ENCODE assay signal across 9 mouse cellular contexts in genomic region chr19:9991304-9991703, GRCm38 (mm10). TPM values are rescaled to one million over a fixed set of nuclear protein-coding genes. Genes with fewer than 3 reads are reported as not detected.
A peak's percentile ranks its signal among the peaks of the same experiment; 100 is the strongest.
DNase-seq lines count a peak whose midpoint lies in the region; ATAC-seq and TF ChIP-seq lines count a peak whose summit lies in the region.
"Had no signal": no experiment of that assay in that cellular context is flagged by ENCODE, and none has a peak within 500 bp of the region (broad histone marks: within the 10 kb centered on the region; RNA-seq: fewer than 3 reads in every experiment).

No protein-coding gene starts in this region.

- no peak overlapping the region for H3K9ac ChIP-seq in liver, embryonic 15.5 days
- no peak overlapping the region for H3K9ac ChIP-seq in neural tube, embryonic 14.5 days (replicated peaks; ENCODE audit: low read depth, low read length)
- H3K9ac ChIP-seq: embryonic facial prominence, embryonic 15.5 days had no signal

- TF ChIP-seq POLR2A in cortical plate, adult 2 months (IDR thresholded peaks at IDR 0.05; ENCODE audit: extremely low read depth, insufficient read depth, low read length) = no peak

- peak; percentile 88 for TF ChIP-seq CTCF in cortical plate, adult 2 months (IDR thresholded peaks at IDR 0.05; ENCODE audit: extremely low read depth, insufficient read depth, low read length)

- no peak overlapping the region for H3K4me2 ChIP-seq in liver, embryonic 15.5 days
- no peak overlapping the region for H3K4me2 ChIP-seq in neural tube, embryonic 14.5 days (ENCODE audit: low read depth, low read length)
- H3K4me2 ChIP-seq: embryonic facial prominence, embryonic 15.5 days had no signal

- DNase-seq in A20 (ENCODE audit: low read depth, low spot score) = peak; percentile 75
- DNase-seq in heart, adult 8-10 months (ENCODE audit: low spot score) = peak; percentile 82
- DNase-seq in kidney, postnatal 14 days = peak; percentile 81
- peak; percentile 56 for DNase-seq in testis, postnatal 14 days (ENCODE audit: low spot score)

- H3K27ac ChIP-seq in cortical plate, adult 2 months (ENCODE audit: insufficient read depth, low read length) = no peak overlapping the region
- H3K27ac ChIP-seq in liver, embryonic 15.5 days (replicated peaks) = 0 out of 2 replicates have a peak overlapping the region, but pooled peaks have one; percentile 81
- H3K27ac ChIP-seq in neural tube, embryonic 14.5 days (ENCODE audit: low read depth, low read length) = no peak overlapping the region
- H3K27ac ChIP-seq: embryonic facial prominence, embryonic 15.5 days had no signal

- ATAC-seq in activated CD4-positive, CD25-positive, alpha-beta regulatory T cell, adult 4 months = peak; percentile 76
- ATAC-seq in liver, embryonic 15.5 days (ENCODE audit: insufficient read depth) = no peak
- peak; percentile 28; the same call in 1 of the 2 replicates for ATAC-seq in neural tube, embryonic 14.5 days (ENCODE audit: low read depth)

- peaks cover 12% of the 10 kb centered on the region for H3K36me3 ChIP-seq in liver, embryonic 15.5 days (replicated peaks)
- no peaks in the 10 kb centered on the region for H3K36me3 ChIP-seq in neural tube, embryonic 14.5 days (ENCODE audit: control insufficient read depth, insufficient read depth, low read length)

- no peaks in the 10 kb centered on the region for H3K27me3 ChIP-seq in liver, embryonic 15.5 days
- no peaks in the 10 kb centered on the region for H3K27me3 ChIP-seq in neural tube, embryonic 14.5 days (ENCODE audit: control insufficient read depth, insufficient read depth, low read length)
- H3K27me3 ChIP-seq: embryonic facial prominence, embryonic 15.5 days had no signal

- no peaks in the 10 kb centered on the region for H3K9me3 ChIP-seq in liver, embryonic 15.5 days (replicated peaks)
- H3K9me3 ChIP-seq in neural tube, embryonic 14.5 days (ENCODE audit: control insufficient read depth, low read length) = no peaks in the 10 kb centered on the region
- H3K9me3 ChIP-seq: embryonic facial prominence, embryonic 15.5 days had no signal

- 21% methylated on average over 5 of the region's 5 CpGs for WGBS in liver, embryonic 15.5 days (ENCODE audit: insufficient replicate concordance)
- WGBS in neural tube, embryonic 14.5 days = 22% methylated on average over 5 of the region's 5 CpGs

- no peaks in the 10 kb centered on the region for H3K4me1 ChIP-seq in cortical plate, adult 2 months (ENCODE audit: control insufficient read depth, insufficient read depth, low read length)
- peaks cover 65% of the 10 kb centered on the region for H3K4me1 ChIP-seq in liver, embryonic 15.5 days (replicated peaks)
- no peaks in the 10 kb centered on the region for H3K4me1 ChIP-seq in neural tube, embryonic 14.5 days (ENCODE audit: control insufficient read depth, insufficient read depth, low read length)

- H3K4me3 ChIP-seq in cortical plate, adult 2 months (ENCODE audit: insufficient read depth, low read length) = no peak overlapping the region
- H3K4me3 ChIP-seq in liver, embryonic 15.5 days (replicated peaks) = no peak overlapping the region
- H3K4me3 ChIP-seq in neural tube, embryonic 14.5 days (ENCODE audit: low read depth, low read length) = no peak overlapping the region
- H3K4me3 ChIP-seq: embryonic facial prominence, embryonic 15.5 days had no signal

RNA-seq across cellular contexts. Expression of gene Best1, which starts 10.1 kb away (rescaled TPM):
- polyA plus RNA-seq in activated CD4-positive, CD25-positive, alpha-beta regulatory T cell, adult 4 months (2017; shearing (Covaris generic)) = not detected
- polyA plus RNA-seq in cortical plate, adult 2 months (2012; rRNA removed) = 0.98 and 1.1 TPM in 2 replicates
- under 1 TPM in 2 of 4 experiments, not detected in 2; 0.14 to 0.65 TPM for total RNA-seq in heart, adult 8-10 months (2022)
- 0.09 and 0.12 TPM in 2 replicates for polyA plus RNA-seq in liver, embryonic 15.5 days (2015; fragmentation: Nextera tagmentation; extraction: Ambion mirVana)
- 1.5 and 2.3 TPM in 2 replicates for polyA plus RNA-seq in neural tube, embryonic 14.5 days (2014; fragmentation: Nextera tagmentation; extraction: Ambion mirVana)

RNA-seq across cellular contexts. Expression of gene Rab3il1, which starts 10.2 kb away (rescaled TPM):
- polyA plus RNA-seq in activated CD4-positive, CD25-positive, alpha-beta regulatory T cell, adult 4 months (2017; shearing (Covaris generic)) = 1 to 10 TPM in 1 of 2 experiments, not detected in 1; 1.2 TPM
- polyA plus RNA-seq in cortical plate, adult 2 months (2012; rRNA removed) = 12.9 and 13.6 TPM in 2 replicates
- 1 to 10 TPM; 6.3 to 8.1 (median 7.5) TPM for total RNA-seq in heart, adult 8-10 months (2022)
- 245 and 277 TPM in 2 replicates for polyA plus RNA-seq in liver, embryonic 15.5 days (2015; fragmentation: Nextera tagmentation; extraction: Ambion mirVana)
- 13.6 and 23.2 TPM in 2 replicates for polyA plus RNA-seq in neural tube, embryonic 14.5 days (2014; fragmentation: Nextera tagmentation; extraction: Ambion mirVana)

RNA-seq across cellular contexts. Expression of gene Fth1, which starts 10.9 kb away (rescaled TPM):
- polyA plus RNA-seq in activated CD4-positive, CD25-positive, alpha-beta regulatory T cell, adult 4 months (2017; shearing (Covaris generic)) = 1,000 to 10,000 TPM; 1,834 to 2,304 TPM
- 5,395 and 6,156 TPM in 2 replicates for polyA plus RNA-seq in cortical plate, adult 2 months (2012; rRNA removed)
- 1,000 to 10,000 TPM; 2,773 to 3,210 (median 2,950) TPM for total RNA-seq in heart, adult 8-10 months (2022)
- 3,441 and 3,837 TPM in 2 replicates for polyA plus RNA-seq in liver, embryonic 15.5 days (2015; fragmentation: Nextera tagmentation; extraction: Ambion mirVana)
- 1,462 and 1,732 TPM in 2 replicates for polyA plus RNA-seq in neural tube, embryonic 14.5 days (2014; fragmentation: Nextera tagmentation; extraction: Ambion mirVana)

RNA-seq across cellular contexts. Expression of gene Fads3, which starts 50.1 kb away (rescaled TPM):
- not detected for polyA plus RNA-seq in activated CD4-positive, CD25-positive, alpha-beta regulatory T cell, adult 4 months (2017; shearing (Covaris generic))
- 44.5 and 44.6 TPM in 2 replicates for polyA plus RNA-seq in cortical plate, adult 2 months (2012; rRNA removed)
- total RNA-seq in heart, adult 8-10 months (2022) = 10 to 100 TPM; 34.9 to 43.8 (median 37.4) TPM
- 7.6 and 8.9 TPM in 2 replicates for polyA plus RNA-seq in liver, embryonic 15.5 days (2015; fragmentation: Nextera tagmentation; extraction: Ambion mirVana)
- 19.3 and 19.5 TPM in 2 replicates for polyA plus RNA-seq in neural tube, embryonic 14.5 days (2014; fragmentation: Nextera tagmentation; extraction: Ambion mirVana)

Comparison
In these comparisons a context has a peak if more than half of its experiments do, and no peak if none do; other contexts are left out.
1. RNA of gene Rab3il1, which starts 10.2 kb away (polyA plus RNA-seq): 245 to 277 TPM in liver, embryonic 15.5 days; 13.6 to 23.2 TPM in neural tube, embryonic 14.5 days, 12.9 to 13.6 TPM in cortical plate, adult 2 months and 1.2 TPM in activated CD4-positive, CD25-positive, alpha-beta regulatory T cell, adult 4 months; every median in the first group is over 10 times any median in the second.
2. Peak in every context shown above with its lines, with median percentiles within 50 percentile points of each other: DNase-seq.